Mouse (Mus musculus) stomach, postnatal 0 days (tissue): ENCODE measurements at regions not wholly inside any gene's neighbourhood (a gene's known extent, or its start where the extent isn't known, plus 50 kb on each side); places are given as distances from the start of the nearest gene placed in this dataset.

Experiments
- ATAC-seq: fragments of 200-750 bp; cut with Nextera tagmentation; 2 replicates; pipeline ENCODE4 v1.8.0; 2017; ENCODE audit not compliant: low FRiP score, low TSS enrichment
- DNase-seq: peaks from one replicate; pipeline ENCODE4 v3.0.0-alpha.2; 2016; ENCODE audit warnings: low spot score
- H3K27ac ChIP-seq: fragments of 300-500 bp; sonication (generic); replicated peaks from 2 replicates; pipeline ENCODE4 v1.5.1; 2014; ENCODE audit warnings: mild to moderate bottlenecking, control low read depth
- H3K27me3 ChIP-seq: fragments of 300-500 bp; sonication (generic); 2 replicates; pipeline ENCODE4 v1.6.1; 2014; ENCODE audit warnings: low read length; ENCODE audit not compliant: control insufficient read depth, insufficient read depth
- H3K36me3 ChIP-seq: fragments of 300-500 bp; sonication (generic); 2 replicates; pipeline ENCODE4 v1.6.1; 2014; ENCODE audit warnings: low read length, mixed read lengths; ENCODE audit not compliant: control insufficient read depth, insufficient read depth
- H3K4me1 ChIP-seq: fragments of 300-500 bp; sonication (generic); replicated peaks from 2 replicates; pipeline ENCODE4 v1.6.1; 2014; ENCODE audit warnings: antibody characterized with exemption; ENCODE audit not compliant: control insufficient read depth, insufficient read depth
- H3K4me2 ChIP-seq: fragments of 300-500 bp; sonication (generic); replicated peaks from 2 replicates; pipeline ENCODE4 v1.6.1; 2014; ENCODE audit warnings: low read depth, mild to moderate bottlenecking, control low read depth, moderate library complexity
- H3K4me3 ChIP-seq: fragments of 300-500 bp; sonication (generic); 2 replicates; pipeline ENCODE4 v1.5.1; 2014; ENCODE audit warnings: low read depth, low read length, control low read depth
- H3K9ac ChIP-seq: fragments of 300-500 bp; sonication (generic); 2 replicates; pipeline ENCODE4 v1.6.1; 2014; ENCODE audit warnings: mild to moderate bottlenecking, low read length, control low read depth, mixed read lengths
- H3K9me3 ChIP-seq: fragments of 300-500 bp; sonication (generic); 2 replicates; pipeline ENCODE4 v1.6.1; 2016; ENCODE audit warnings: low read length; ENCODE audit not compliant: control insufficient read depth
- CTCF ChIP-seq: IDR thresholded peaks from 2 replicates; pipeline ENCODE4 v1.5.1; 2016; ENCODE audit warnings: antibody characterized with exemption, low read depth, mild to moderate bottlenecking, moderate library complexity
- EP300 ChIP-seq: optimal IDR thresholded peaks from 2 replicates; pipeline ENCODE3; 2016; ENCODE audit warnings: antibody characterized with exemption
- WGBS: fragments of 180-500 bp; shearing (Covaris S2); extraction: QIAGEN DNeasy Blood & Tissue Kit; methylation state at CpG from one replicate; pipeline ENCODE4 v1.1.7; 2014; 5-methylcytosine and 5-hydroxymethylcytosine counted together

DNA sequence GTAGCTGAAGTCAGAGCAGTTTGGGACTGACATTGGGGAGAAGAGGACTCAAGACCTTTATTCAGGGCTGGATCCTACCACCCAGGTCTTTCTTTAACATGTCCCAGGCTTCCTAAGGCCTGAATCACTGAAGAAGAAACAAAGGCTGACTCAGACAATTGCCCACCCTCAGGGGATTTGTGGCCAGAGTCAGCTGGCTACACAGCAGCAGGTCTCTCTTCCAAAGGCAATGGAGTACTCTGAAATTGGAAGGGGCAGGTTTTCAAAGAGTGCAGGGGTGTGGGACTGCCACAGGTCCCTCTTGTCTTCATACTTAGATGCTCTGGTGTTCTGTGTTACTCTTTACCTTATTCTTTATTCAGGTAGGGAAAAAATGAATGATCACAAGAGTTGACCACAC, 478.9 kb downstream of the Plcl1 start:
- H3K4me3 ChIP-seq = no peak overlapping the region
- no peaks in the 10 kb centered on the region for H3K9me3 ChIP-seq
- TF ChIP-seq CTCF (no peak), EP300 (no peak)
- no peaks in the 10 kb centered on the region for H3K36me3 ChIP-seq
- H3K4me1 ChIP-seq = no peaks in the 10 kb centered on the region
- no peak overlapping the region for H3K4me2 ChIP-seq
- no peak overlapping the region for H3K9ac ChIP-seq
- DNase-seq (no peak), ATAC-seq (no peak)
- H3K27ac ChIP-seq = no peak overlapping the region
- H3K27me3 ChIP-seq = no peaks in the 10 kb centered on the region

DNA sequence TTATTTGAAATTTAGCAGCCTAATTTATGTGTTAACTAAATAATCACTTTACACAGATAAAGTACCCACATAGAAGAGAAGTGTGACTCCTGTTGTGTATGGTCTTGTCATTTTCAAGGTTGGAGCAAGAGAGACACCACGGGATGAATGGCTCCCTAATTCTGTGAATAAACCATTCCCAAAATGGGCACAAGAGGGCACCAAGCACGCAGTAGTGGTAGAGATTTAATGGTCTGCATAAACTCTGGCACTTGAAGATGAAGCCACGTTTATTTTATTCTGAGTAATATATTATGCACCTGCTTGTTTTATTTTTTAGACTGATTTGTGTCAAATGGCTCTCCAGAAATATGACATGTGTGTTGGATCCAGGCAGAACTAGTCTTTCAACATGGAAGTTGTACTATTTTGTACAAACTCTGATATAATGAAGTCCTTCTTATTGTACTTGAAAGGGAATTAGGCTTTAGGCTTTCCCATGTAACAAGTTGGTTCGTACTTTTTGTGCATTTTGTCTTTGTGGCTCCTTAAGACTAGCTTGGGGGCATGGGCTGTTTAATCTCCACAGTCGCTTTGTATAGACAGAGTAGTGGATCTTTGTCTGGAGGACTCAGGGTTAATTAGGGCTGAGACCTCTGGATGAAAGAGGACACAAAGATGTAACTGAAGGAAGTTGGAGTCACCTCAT, 480.8 kb downstream of the Plcl1 start:
- H3K4me1 ChIP-seq = no peaks in the 10 kb centered on the region
- WGBS = 23% methylated on average over 5 of the region's 5 CpGs
- no peaks in the 10 kb centered on the region for H3K36me3 ChIP-seq
- ATAC-seq = no peak
- no peak for TF ChIP-seq EP300
- TF ChIP-seq CTCF = peak; percentile 84
- H3K9me3 ChIP-seq = no peaks in the 10 kb centered on the region
- peak; percentile 55 for DNase-seq
- H3K27ac ChIP-seq = no peak overlapping the region
- no peak overlapping the region for H3K4me3 ChIP-seq
- H3K4me2 ChIP-seq = no peak overlapping the region
- H3K9ac ChIP-seq = no peak overlapping the region
- 0 out of 2 replicates have a peak, but pooled peaks cover 4% of the 10 kb centered on the region for H3K27me3 ChIP-seq

GRCm38 (mm10) chr1:55887386-55887785, 481.7 kb downstream of the Plcl1 start:
- H3K27ac ChIP-seq = no peak overlapping the region
- 0 out of 2 replicates have a peak, but pooled peaks cover 4% of the 10 kb centered on the region for H3K27me3 ChIP-seq
- no peak for TF ChIP-seq CTCF
- no peaks in the 10 kb centered on the region for H3K36me3 ChIP-seq
- ATAC-seq = 0 out of 2 replicates have a peak, but pooled peaks have one; percentile 32
- 49% methylated on average over 7 of the region's 7 CpGs for WGBS
- H3K9ac ChIP-seq = no peak overlapping the region
- H3K4me3 ChIP-seq = no peak overlapping the region
- H3K9me3 ChIP-seq = no peaks in the 10 kb centered on the region
- no peaks in the 10 kb centered on the region for H3K4me1 ChIP-seq
- no peak overlapping the region for H3K4me2 ChIP-seq
- no peak for DNase-seq

DNA sequence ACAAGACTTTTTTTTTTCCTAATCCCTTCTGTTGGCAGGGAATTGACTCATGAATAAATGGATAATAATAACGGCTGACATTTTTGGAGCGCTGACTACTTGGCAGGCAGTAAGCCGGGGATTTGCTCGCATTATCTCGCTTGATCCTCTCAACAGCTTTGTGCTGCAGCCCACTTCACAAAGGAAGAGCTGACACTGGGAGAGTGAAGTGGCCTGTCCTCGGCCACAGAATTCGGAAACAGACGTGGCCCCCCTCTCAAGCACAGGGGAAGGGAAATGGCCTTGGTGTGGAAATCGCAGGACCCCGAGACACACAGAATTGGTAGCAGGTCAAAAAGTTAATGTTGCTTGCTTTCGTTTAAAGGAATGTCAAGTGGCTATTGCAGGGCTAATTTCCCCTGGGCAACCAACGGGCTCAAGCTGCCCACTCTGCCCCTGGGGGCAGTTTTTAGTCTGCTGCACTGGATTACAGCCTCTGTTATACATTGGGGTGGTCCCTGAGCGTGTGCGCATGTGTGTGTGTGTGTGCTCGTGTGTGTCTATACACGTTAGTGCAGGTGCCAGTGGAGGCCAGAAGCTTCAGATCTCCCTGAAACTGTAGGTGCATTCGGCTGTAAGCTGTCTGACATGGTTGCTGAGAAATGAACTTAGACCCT, 483.1 kb downstream of the Plcl1 start:
- no peaks in the 10 kb centered on the region for H3K36me3 ChIP-seq
- 44% methylated on average over 17 of the region's 17 CpGs for WGBS
- H3K4me2 ChIP-seq = no peak overlapping the region
- TF ChIP-seq CTCF (no peak), EP300 (no peak)
- ATAC-seq = no peak
- H3K27me3 ChIP-seq = 0 out of 2 replicates have a peak, but pooled peaks cover 4% of the 10 kb centered on the region
- DNase-seq = no peak
- H3K4me3 ChIP-seq = no peak overlapping the region
- no peak overlapping the region for H3K27ac ChIP-seq
- H3K9me3 ChIP-seq = no peaks in the 10 kb centered on the region
- no peak overlapping the region for H3K9ac ChIP-seq
- no peaks in the 10 kb centered on the region for H3K4me1 ChIP-seq

DNA sequence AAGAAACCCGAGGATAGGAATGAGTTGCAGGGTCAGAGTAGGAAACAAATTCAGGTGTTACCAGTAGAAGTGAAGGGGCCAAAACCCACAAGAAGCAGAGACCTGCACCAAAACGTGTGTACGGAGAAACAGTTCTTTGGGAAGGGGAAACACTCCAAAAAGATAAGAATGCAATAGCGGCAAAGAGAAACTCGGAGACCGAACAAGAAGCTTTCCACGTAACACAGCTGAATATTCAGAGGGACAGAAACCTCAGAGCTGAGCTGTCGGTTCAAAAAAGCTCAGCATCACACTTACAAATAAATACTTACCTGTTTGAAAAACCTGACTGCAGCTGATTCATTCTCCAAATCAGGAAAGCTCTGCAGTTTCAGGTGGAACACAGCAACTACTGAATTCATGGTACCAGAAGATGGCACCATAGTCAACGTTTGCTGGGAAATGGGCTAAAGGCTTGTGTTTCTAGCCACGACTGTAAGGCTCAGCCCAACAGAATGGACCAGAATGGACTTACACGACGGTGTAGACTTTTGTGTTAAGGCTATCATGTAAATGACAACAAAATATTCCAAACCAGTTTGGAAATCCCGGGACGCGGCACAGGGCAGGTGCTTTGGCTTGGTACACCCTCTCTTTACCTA, 484.9 kb downstream of the Plcl1 start:
- H3K9me3 ChIP-seq = no peaks in the 10 kb centered on the region
- H3K4me1 ChIP-seq = no peaks in the 10 kb centered on the region
- WGBS = 52% methylated on average over 15 of the region's 15 CpGs
- H3K36me3 ChIP-seq = no peaks in the 10 kb centered on the region
- TF ChIP-seq EP300 = no peak
- TF ChIP-seq CTCF = peak; percentile 78
- H3K27me3 ChIP-seq = 0 out of 2 replicates have a peak, but pooled peaks cover 4% of the 10 kb centered on the region
- H3K4me2 ChIP-seq = no peak overlapping the region
- ATAC-seq (no peak), DNase-seq (no peak)
- H3K27ac ChIP-seq = no peak overlapping the region
- no peak overlapping the region for H3K9ac ChIP-seq
- H3K4me3 ChIP-seq = no peak overlapping the region

- Histone ChIP-seq H3K4me2 (no peak overlapping the region), H3K9me3 (no peaks in the 10 kb centered on the region), H3K4me3 (no peak overlapping the region), H3K27me3 (0 out of 2 replicates have a peak, but pooled peaks cover 4% of the 10 kb centered on the region), H3K27ac (no peak overlapping the region), H3K4me1 (no peaks in the 10 kb centered on the region), H3K9ac (no peak overlapping the region), H3K36me3 (no peaks in the 10 kb centered on the region)
- no peak for ATAC-seq
- TF ChIP-seq EP300 = no peak
- no peak for TF ChIP-seq CTCF
- no peak for DNase-seq
- 56% methylated on average over 10 of the region's 10 CpGs for WGBS
These were observed 486.2 kb downstream of the Plcl1 start for GRCm38 (mm10) chr1:55891894-55892293.
